Mouse (Mus musculus) spleen, adult 2 months (tissue): ENCODE data around the gene Cilp. TPM values are rescaled to one million over a fixed set of nuclear protein-coding genes. Genes with fewer than 3 reads are reported as not detected.

Source experiments
- DNase-seq, 2 experiments: peaks; one replicate each; pipeline versions ENCODE4 v3.0.0 to v3.0.0-alpha.2; 2012 to 2021; ENCODE audit warnings: low spot score in 2 of 2, low read depth in 1 of 2
- H3K27ac ChIP-seq: fragments of 200-500 bp; 2 replicates; pipeline ENCODE4 v1.5.1; 2012; ENCODE audit warnings: low read length, inconsistent platforms; ENCODE audit not compliant: insufficient read depth
- H3K27me3 ChIP-seq: fragments of 200-500 bp; 2 replicates; pipeline ENCODE4 v1.6.1; 2012; ENCODE audit warnings: mild to moderate bottlenecking, moderate library complexity, low read length, inconsistent platforms; ENCODE audit not compliant: control insufficient read depth, insufficient read depth
- H3K36me3 ChIP-seq: fragments of 200-500 bp; 2 replicates; pipeline ENCODE4 v1.6.1; 2012; ENCODE audit warnings: mild to moderate bottlenecking, low read length, inconsistent platforms; ENCODE audit not compliant: control insufficient read depth, insufficient read depth
- H3K4me1 ChIP-seq: fragments of 200-500 bp; 2 replicates; pipeline ENCODE4 v1.6.1; 2011; ENCODE audit warnings: inconsistent platforms; ENCODE audit not compliant: control insufficient read depth, insufficient read depth, insufficient read length
- H3K4me3 ChIP-seq: fragments of 200-500 bp; 2 replicates; pipeline ENCODE4 v1.5.1; 2011; ENCODE audit warnings: mild to moderate bottlenecking, inconsistent platforms; ENCODE audit not compliant: insufficient read depth, insufficient read length; ENCODE audit errors: extremely low read depth
- CTCF ChIP-seq: fragments of 200-500 bp; IDR thresholded peaks from 2 replicates; pipeline ENCODE4 v1.5.1; 2011; ENCODE audit warnings: mild to moderate bottlenecking, inconsistent platforms; ENCODE audit not compliant: insufficient read depth, insufficient read length, insufficient replicate concordance; ENCODE audit errors: extremely low read depth
- POLR2A ChIP-seq: fragments of 200-500 bp; IDR thresholded peaks from 2 replicates; pipeline ENCODE4 v1.6.1; 2011; ENCODE audit warnings: low read depth, low read length, inconsistent platforms
- WGBS: fragments of 180-500 bp; shearing (Covaris S2); methylation state at CpG from one replicate; pipeline ENCODE4 v1.1.7; 2018; 5-methylcytosine and 5-hydroxymethylcytosine counted together
- polyA plus RNA-seq: library from polyadenylated mRNA; depleted of rRNA; stranded (reverse); fragments of >200 nt; gene quantifications from 2 replicates; pipeline ENCODE4 v1.2.3, GENCODE M21; 2012

Cilp gene
- polyA plus RNA-seq, 1 experiment = 2.5 TPM

DNA sequence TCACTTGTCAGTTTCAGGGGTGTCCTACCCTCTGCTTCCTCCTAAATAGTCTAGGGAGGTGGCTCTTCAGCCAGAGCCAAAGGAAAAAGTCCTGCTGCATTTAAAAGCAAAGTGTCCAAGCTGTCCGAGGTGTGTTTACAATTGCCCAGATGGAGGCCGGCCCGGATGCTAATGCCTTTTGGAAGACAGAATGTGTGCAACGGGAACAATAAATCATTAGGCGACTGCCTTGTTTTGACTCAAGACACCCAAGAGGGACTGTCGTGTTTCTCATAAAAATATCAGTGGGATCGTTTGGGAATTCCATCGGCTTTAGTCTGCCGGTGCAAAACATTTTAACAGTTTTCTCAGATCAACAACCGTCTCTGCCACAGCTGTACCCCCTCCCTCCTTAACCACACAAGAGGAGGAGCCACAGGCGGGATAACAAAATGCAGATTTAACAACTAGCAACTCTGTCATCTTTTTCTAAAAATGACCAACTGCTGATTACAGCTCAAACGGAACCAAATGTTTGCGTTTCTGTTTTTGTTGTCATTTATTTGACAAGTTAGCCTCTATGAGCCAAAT, 26.7 kb upstream of the Cilp start:
- Histone ChIP-seq H3K27ac (no peak overlapping the region), H3K4me1 (no peaks in the 10 kb centered on the region), H3K36me3 (no peaks in the 10 kb centered on the region; the same call in 1 of the 2 replicates), H3K4me3 (no peak overlapping the region), H3K27me3 (no peaks in the 10 kb centered on the region)
- 82% methylated on average over 13 of the region's 13 CpGs for WGBS
- DNase-seq = no peak
- no peak for TF ChIP-seq CTCF
- TF ChIP-seq POLR2A = no peak

DNA sequence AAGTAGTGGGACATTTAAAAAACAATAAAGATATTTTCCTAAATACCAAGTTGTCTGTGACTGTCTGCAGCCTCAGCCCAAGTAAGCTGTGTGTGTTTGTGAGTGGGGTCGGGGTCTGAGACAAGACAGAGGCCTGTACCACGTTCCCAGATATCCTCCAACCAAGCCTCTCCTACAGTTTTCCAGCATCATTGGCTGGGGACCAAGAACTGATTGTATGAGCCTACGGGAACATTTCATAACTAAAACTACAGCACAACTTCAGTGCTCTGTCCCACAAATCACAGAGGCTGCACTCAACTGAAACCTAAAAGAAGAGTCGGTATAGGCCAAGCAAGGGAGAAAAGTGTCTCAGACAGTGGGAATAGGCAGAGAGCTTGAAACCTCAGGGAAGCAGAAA, 25.8 kb upstream of the Cilp start:
- Histone ChIP-seq H3K27me3 (no peaks in the 10 kb centered on the region), H3K36me3 (no peaks in the 10 kb centered on the region), H3K4me3 (no peak overlapping the region), H3K27ac (no peak overlapping the region), H3K4me1 (no peaks in the 10 kb centered on the region)
- 95% methylated on average over 4 of the region's 4 CpGs for WGBS
- no peak for DNase-seq
- no peak for TF ChIP-seq POLR2A
- no peak for TF ChIP-seq CTCF

DNA sequence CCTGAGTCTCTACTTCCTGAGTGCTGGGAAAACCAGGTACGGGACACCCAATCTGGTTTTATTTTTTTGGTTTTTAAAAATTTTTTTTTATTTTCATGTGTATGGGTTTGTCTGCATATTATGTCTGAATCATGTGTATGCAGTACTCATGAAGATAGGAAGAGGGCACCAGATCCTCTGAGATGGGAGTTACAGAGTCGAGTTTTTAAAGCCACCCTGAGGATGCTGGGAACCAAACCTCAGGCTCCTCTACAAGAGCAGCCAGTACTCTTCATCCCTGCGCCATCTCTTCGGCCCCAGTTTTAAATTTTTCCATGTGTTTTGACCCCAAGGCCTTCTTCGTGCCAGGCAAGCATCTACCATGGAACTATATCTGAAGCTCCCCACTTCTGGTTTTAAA, 25.2 kb upstream of the Cilp start:
- TF ChIP-seq CTCF (no peak), POLR2A (no peak)
- H3K4me3 ChIP-seq = no peak overlapping the region
- H3K4me1 ChIP-seq = no peaks in the 10 kb centered on the region
- 92% methylated on average over 5 of the region's 5 CpGs for WGBS
- no peaks in the 10 kb centered on the region for H3K27me3 ChIP-seq
- H3K36me3 ChIP-seq = no peaks in the 10 kb centered on the region
- no peak for DNase-seq
- no peak overlapping the region for H3K27ac ChIP-seq

DNA sequence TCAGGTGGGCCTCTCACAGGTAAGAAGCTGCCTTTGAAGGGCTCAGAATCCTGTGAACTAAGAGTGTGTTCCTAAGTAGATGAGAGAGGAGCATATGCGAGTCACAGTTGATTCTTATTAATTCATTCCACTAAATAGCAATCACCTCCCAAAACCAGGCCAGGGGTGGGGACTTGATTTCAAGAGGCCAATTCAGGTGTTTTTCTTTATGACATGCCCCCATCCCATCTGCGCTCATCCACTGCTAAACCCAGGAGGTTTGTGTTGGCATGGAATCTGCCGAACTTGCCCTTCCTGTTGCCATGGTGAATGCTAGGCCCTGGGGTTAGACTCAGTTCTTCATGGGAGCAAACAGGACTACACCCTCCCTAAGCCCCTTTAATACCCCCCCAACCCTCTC, 24.4 kb upstream of the Cilp start:
- DNase-seq = no peak
- H3K27ac ChIP-seq = no peak overlapping the region

DNA sequence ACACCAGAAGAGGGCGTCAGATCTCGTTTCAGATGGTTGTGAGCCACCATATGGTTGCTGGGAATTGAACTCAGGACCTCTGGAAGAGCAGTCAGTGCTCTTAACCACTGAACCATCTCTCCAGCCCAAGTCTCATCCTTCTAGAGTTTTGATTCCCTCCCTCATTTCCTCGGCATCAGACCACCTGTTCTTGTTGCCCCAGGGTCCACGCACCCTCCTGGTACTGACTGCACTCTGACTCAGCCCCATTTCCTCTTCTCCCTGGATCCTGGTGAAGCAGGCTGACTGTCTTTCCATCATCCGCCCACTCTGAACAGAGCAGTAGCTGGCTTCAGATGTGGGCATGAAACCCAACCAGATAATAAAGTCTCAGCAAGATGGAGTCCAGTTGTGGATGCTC, 23.0 kb upstream of the Cilp start:
- Histone ChIP-seq H3K4me1 (no peaks in the 10 kb centered on the region), H3K27me3 (no peaks in the 10 kb centered on the region), H3K4me3 (no peak overlapping the region), H3K36me3 (no peaks in the 10 kb centered on the region), H3K27ac (no peak overlapping the region)
- WGBS = 59% methylated on average over 5 of the region's 5 CpGs
- no peak for DNase-seq
- TF ChIP-seq POLR2A (no peak), CTCF (no peak)

More for the DNA sequence above, 24.4 kb upstream of the Cilp start:
- Histone ChIP-seq H3K36me3 (no peaks in the 10 kb centered on the region), H3K4me1 (no peaks in the 10 kb centered on the region), H3K27me3 (no peaks in the 10 kb centered on the region), H3K4me3 (no peak overlapping the region)
- WGBS = 88% methylated on average over 3 of the region's 3 CpGs
- no peak for TF ChIP-seq POLR2A
- no peak for TF ChIP-seq CTCF

DNA sequence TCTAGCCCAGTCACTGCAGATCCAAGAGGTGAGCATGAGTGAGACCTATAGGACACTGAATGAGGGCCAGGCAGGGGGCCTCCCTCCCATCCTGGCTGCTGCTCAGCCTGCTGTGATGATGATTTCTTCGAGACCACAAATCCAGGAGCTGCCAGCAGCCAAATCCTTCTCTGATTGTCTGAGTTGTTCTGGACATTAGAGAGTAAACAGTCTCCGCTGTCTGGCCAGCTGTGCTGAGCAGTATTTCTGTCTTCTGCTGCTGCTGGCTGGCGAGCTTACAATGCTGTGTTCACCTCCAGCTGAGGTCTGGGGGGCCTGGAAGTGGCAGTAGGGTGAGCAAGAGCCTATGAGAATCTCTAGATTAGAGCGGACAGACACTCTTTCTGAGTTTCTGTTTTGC, 21.7 kb upstream of the Cilp start:
- Histone ChIP-seq H3K27ac (no peak overlapping the region), H3K4me3 (no peak overlapping the region), H3K36me3 (no peaks in the 10 kb centered on the region), H3K4me1 (no peaks in the 10 kb centered on the region), H3K27me3 (no peaks in the 10 kb centered on the region)
- TF ChIP-seq POLR2A (no peak), CTCF (no peak)
- WGBS = 82% methylated on average over 4 of the region's 4 CpGs
- DNase-seq = no peak

DNA sequence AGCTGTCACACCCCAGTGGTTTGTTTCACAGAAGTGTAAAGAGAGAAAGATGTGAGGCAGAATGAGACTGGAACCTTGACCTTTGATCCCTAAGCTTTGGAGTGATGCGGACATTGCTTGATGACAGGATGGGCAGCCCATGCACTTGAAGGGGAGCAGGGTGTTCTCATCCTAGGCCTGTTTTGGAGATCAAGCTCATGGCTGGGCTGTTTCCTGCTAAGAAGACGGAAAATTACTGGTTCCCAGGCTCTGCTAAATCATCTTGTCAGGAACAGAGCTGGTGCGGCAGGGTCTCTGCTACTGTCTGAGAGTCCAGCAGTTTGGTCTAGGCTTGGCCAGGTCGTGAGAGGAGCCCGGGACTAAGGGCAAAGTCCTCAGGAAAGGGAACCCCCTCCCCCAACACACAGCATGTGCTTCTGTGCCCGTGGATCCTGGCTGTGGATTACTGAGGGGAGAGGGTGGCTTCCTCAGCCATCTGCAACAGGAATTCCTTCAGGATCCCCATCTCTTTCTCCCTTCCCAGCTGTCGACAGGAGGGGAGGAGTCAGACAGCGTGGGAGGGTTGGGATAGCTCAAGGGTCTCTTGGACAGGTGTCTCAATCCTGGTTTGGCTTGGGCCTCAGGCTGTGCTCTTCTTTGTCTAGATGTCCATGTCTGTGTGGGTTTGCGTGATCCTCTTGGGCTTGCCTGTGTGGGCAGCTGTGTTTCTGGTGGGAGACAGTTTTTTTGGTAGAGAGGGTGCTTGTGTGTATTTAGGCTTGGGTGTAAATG, 20.8 kb upstream of the Cilp start:
- Histone ChIP-seq H3K4me3 (no peak overlapping the region), H3K27me3 (no peaks in the 10 kb centered on the region), H3K4me1 (no peaks in the 10 kb centered on the region), H3K27ac (no peak overlapping the region), H3K36me3 (no peaks in the 10 kb centered on the region)
- WGBS = 67% methylated on average over 9 of the region's 9 CpGs
- TF ChIP-seq POLR2A (no peak), CTCF (no peak)
- no peak for DNase-seq
